ENCODE assay signal across 15 mouse cellular contexts in the genomic region with DNA sequence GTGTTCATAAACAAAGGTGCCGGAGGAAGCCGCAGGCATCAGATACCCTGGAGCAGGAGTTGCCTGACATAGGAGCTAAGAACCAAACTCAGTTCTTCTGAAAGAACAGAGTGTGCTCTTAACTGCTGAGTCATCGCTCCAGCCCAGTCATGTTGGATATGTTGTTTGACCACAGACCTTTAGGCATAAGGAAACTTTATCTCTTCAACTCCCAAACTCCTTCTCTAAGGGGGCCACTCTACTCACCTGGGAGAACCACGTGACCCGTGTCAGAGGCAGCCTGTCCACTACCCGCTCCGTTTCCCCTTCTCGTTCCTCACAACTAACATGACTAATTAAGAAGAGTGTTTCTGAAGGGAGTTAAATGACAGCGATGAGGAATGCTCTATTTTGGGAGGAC.
A peak's percentile ranks its signal among the peaks of the same experiment; 100 is the strongest.
DNase-seq lines count a peak whose midpoint lies in the region; ATAC-seq and TF ChIP-seq lines count a peak whose summit lies in the region.
"Had no signal": no experiment of that assay in that cellular context is flagged by ENCODE, and none has a peak within 500 bp of the region (broad histone marks: within the 10 kb centered on the region; RNA-seq: fewer than 3 reads in every experiment).

No protein-coding gene starts in this region.

- no peaks in the 10 kb centered on the region for H3K9me3 ChIP-seq in liver, embryonic 16.5 days (replicated peaks; ENCODE audit: control insufficient read depth, low read length)
- H3K9me3 ChIP-seq in intestine, embryonic 16.5 days (ENCODE audit: control insufficient read depth, low read length), result no peaks in the 10 kb centered on the region
- H3K9me3 ChIP-seq: forebrain, embryonic 15.5 days; heart, embryonic 15.5 days; midbrain, embryonic 15.5 days had no signal

- H3K4me3 ChIP-seq in heart, adult 2 months, result no peak overlapping the region
- no peak overlapping the region for H3K4me3 ChIP-seq in liver, embryonic 16.5 days (ENCODE audit: low read depth, low read length)
- H3K4me3 ChIP-seq in intestine, embryonic 16.5 days (ENCODE audit: low read length), result no peak overlapping the region
- H3K4me3 ChIP-seq: forebrain, embryonic 15.5 days; heart, embryonic 15.5 days; midbrain, embryonic 15.5 days had no signal

- WGBS in heart, adult 2 months, result 71% methylated on average over 9 of the region's 9 CpGs
- WGBS in liver, embryonic 16.5 days (ENCODE audit: insufficient replicate concordance), result 51% methylated on average over 9 of the region's 9 CpGs
- 85% methylated on average over 9 of the region's 9 CpGs for WGBS in intestine, embryonic 16.5 days

- no peak for TF ChIP-seq POLR2A in heart, adult 2 months (IDR thresholded peaks at IDR 0.05; ENCODE audit: insufficient read depth, low read depth, low read length)

- peak; percentile 80 for DNase-seq in heart, adult 11 months
- DNase-seq in heart, adult 2 months, result no peak
- peak; percentile 58 for DNase-seq in 3T3-L1 (ENCODE audit: low read depth, low spot score)
- DNase-seq in c-Kit-positive CD71-positive TER-119-positive erythroid progenitor cells, embryonic 14.5 days (ENCODE audit: low spot score), result peak; percentile 61
- no peak for DNase-seq in B cell, adult 2 months
- DNase-seq in cerebellum, adult 18-20 months, result no peak
- DNase-seq: kidney, adult 18-20 months; layer of hippocampus, postnatal 36 days; lung, adult 2 months; thymus, adult 2 months had no signal

- TF ChIP-seq EP300 in heart, adult 2 months (IDR thresholded peaks at IDR 0.05; ENCODE audit: insufficient read depth, low read depth, low read length), result no peak

- no peak overlapping the region for H3K27ac ChIP-seq in heart, adult 2 months
- H3K27ac ChIP-seq in liver, embryonic 16.5 days (ENCODE audit: low read length), result peak overlapping the region; percentile 78
- no peak overlapping the region for H3K27ac ChIP-seq in intestine, embryonic 16.5 days (ENCODE audit: low read length)
- H3K27ac ChIP-seq: forebrain, embryonic 15.5 days; heart, embryonic 15.5 days; midbrain, embryonic 15.5 days had no signal

- no peaks in the 10 kb centered on the region for H3K79me2 ChIP-seq in heart, adult 2 months (replicated peaks; ENCODE audit: control insufficient read depth, insufficient read depth, low read length)

- peak overlapping the region; percentile 8; the same call in 1 of the 2 replicates for H3K4me2 ChIP-seq in liver, embryonic 16.5 days (ENCODE audit: low read depth, low read length)
- H3K4me2 ChIP-seq in intestine, embryonic 16.5 days (ENCODE audit: low read depth, low read length), result no peak overlapping the region
- H3K4me2 ChIP-seq: forebrain, embryonic 15.5 days; heart, embryonic 15.5 days; midbrain, embryonic 15.5 days had no signal

- no peak overlapping the region for H3K9ac ChIP-seq in heart, adult 2 months (ENCODE audit: low read depth, low read length)
- H3K9ac ChIP-seq in liver, embryonic 16.5 days (ENCODE audit: low read depth, low read length), result peak overlapping the region; percentile 28; the same call in 1 of the 2 replicates
- no peak overlapping the region for H3K9ac ChIP-seq in intestine, embryonic 16.5 days (ENCODE audit: low read depth, low read length)
- H3K9ac ChIP-seq: forebrain, embryonic 15.5 days; heart, embryonic 15.5 days; midbrain, embryonic 15.5 days had no signal

- intact Hi-C loops in heart, adult 2 months (cut with DNase I), result no loop called here

- peak; percentile 82 for ATAC-seq in liver, embryonic 16.5 days (ENCODE audit: low read depth)
- ATAC-seq in intestine, embryonic 16.5 days, result no peak
- ATAC-seq: forebrain, embryonic 15.5 days; midbrain, embryonic 15.5 days had no signal

- H3K4me1 ChIP-seq in heart, adult 2 months (ENCODE audit: control insufficient read depth, insufficient read depth, low read length), result peaks cover 3% of the 10 kb centered on the region
- peaks cover 33% of the 10 kb centered on the region for H3K4me1 ChIP-seq in liver, embryonic 16.5 days (ENCODE audit: control insufficient read depth, low read depth, low read length)
- H3K4me1 ChIP-seq in intestine, embryonic 16.5 days (ENCODE audit: control insufficient read depth, insufficient read depth, low read length), result no peaks in the 10 kb centered on the region
- H3K4me1 ChIP-seq: forebrain, embryonic 15.5 days; midbrain, embryonic 15.5 days had no signal

- no peak for TF ChIP-seq CTCF in heart, adult 2 months (IDR thresholded peaks at IDR 0.05)

- H3K36me3 ChIP-seq in heart, adult 2 months (ENCODE audit: control insufficient read depth, insufficient read depth, low read length), result peaks cover 2% of the 10 kb centered on the region; the same call in 1 of the 2 replicates
- H3K36me3 ChIP-seq in liver, embryonic 16.5 days (ENCODE audit: control insufficient read depth, insufficient read depth), result no peaks in the 10 kb centered on the region
- H3K36me3 ChIP-seq in intestine, embryonic 16.5 days (ENCODE audit: control insufficient read depth, insufficient read depth, low read length), result no peaks in the 10 kb centered on the region
- H3K36me3 ChIP-seq: forebrain, embryonic 15.5 days; heart, embryonic 15.5 days; midbrain, embryonic 15.5 days had no signal

- H3K27me3 ChIP-seq in heart, adult 2 months (ENCODE audit: control insufficient read depth, insufficient read depth, low read length), result no peaks in the 10 kb centered on the region
- H3K27me3 ChIP-seq in liver, embryonic 16.5 days (ENCODE audit: control insufficient read depth, insufficient read depth, low read depth, low read length), result no peaks in the 10 kb centered on the region
- H3K27me3 ChIP-seq in intestine, embryonic 16.5 days (replicated peaks; ENCODE audit: control insufficient read depth, insufficient read depth, low read length), result no peaks in the 10 kb centered on the region
- H3K27me3 ChIP-seq: forebrain, embryonic 15.5 days; heart, embryonic 15.5 days; midbrain, embryonic 15.5 days had no signal

Comparison
In these comparisons a context has a peak if more than half of its experiments do, and no peak if none do; other contexts are left out.
1. DNase-seq: peak in heart, adult 11 months (single experiment), 3T3-L1 (single experiment) and c-Kit-positive CD71-positive TER-119-positive erythroid progenitor cells, embryonic 14.5 days (single experiment); none in heart, adult 2 months (0 of 2), B cell, adult 2 months (0 of 2) and cerebellum, adult 18-20 months (0 of 2).